Mouse (Mus musculus): ENCODE measurements around the gene Fnbp1l. TPM values are rescaled to one million over a fixed set of nuclear protein-coding genes. Genes with fewer than 3 reads are reported as not detected.

Gene Fnbp1l
- polyA plus RNA-seq, 1 experiment from 2014 or later = 295 TPM

DNA sequence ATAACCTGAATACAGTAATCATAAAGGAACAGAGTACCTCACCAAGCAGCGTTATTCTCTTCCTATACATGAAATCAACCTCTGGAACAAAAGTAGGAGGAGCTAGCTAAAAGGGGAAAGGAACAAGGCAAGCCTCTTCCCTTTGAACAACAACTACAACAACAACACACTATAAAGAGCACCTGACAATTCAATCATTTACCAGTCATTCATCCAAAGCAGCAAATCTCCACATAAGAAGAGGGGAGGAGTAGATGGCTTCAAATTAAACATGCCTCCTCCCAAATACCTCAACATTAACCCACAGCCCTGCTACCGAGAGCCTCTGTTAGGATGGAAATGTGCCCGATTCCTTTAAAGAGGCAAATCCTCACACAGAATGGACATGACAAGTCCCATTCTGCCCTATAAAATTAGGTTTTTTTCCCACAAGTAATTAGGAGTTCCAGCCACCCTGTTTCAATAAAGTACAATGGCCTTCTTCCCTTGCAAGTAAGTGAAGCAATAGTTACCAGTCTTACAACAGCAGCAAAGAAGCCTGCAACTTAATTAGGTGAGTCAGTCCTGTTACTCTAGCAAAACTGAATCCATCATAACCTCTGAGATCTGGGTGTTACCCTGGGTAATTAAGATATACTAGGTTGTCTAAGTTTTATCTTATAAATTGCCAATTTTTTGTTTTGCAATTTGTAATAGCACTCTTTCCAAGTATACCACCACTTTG, 32.4 kb downstream of the Fnbp1l start:
- Histone ChIP-seq H3K4me3 (replicated peaks; ENCODE audit: low read length) (no peak overlapping the region), H3K36me3 (ENCODE audit: control insufficient read depth, insufficient read depth) (peaks cover 7% of the 10 kb centered on the region; the same call in 1 of the 2 replicates), H3K4me2 (ENCODE audit: low read length) (no peak overlapping the region), H3K9me3 (ENCODE audit: control insufficient read depth, low read length) (no peaks in the 10 kb centered on the region), H3K27ac (ENCODE audit: low read length) (no peak overlapping the region), H3K27me3 (replicated peaks; ENCODE audit: control insufficient read depth, insufficient read depth, low read length) (no peaks in the 10 kb centered on the region), H3K4me1 (replicated peaks; ENCODE audit: control insufficient read depth, insufficient read depth, low read length) (peaks cover 13% of the 10 kb centered on the region), H3K9ac (replicated peaks; ENCODE audit: low read depth, low read length) (no peak overlapping the region)
- 13% methylated on average over 3 of the region's 3 CpGs for WGBS
- 0 out of 2 replicates have a peak, but pooled peaks have one; percentile 28 for ATAC-seq

DNA sequence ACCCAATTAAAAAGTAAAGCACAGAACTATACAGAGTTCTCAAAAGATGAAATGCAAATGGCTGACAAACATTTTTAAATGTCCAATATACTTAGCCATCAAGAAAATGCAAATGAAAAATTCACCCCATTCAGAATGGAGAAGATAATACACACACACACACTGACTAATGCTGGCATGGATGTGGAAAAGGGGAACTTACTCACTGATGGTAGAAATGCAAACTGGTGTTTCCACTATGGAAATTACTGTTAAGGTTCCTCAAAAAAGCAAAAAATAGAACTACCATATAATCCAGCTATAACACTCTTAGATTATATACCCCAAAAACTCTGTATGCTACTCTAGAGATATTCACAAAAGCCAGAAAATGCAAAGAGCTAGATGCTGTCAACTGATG, 42.2 kb downstream of the Fnbp1l start:
- Histone ChIP-seq H3K4me3 (replicated peaks; ENCODE audit: low read length) (no peak overlapping the region), H3K4me2 (ENCODE audit: low read length) (no peak overlapping the region), H3K27me3 (replicated peaks; ENCODE audit: control insufficient read depth, insufficient read depth, low read length) (no peaks in the 10 kb centered on the region), H3K36me3 (ENCODE audit: control insufficient read depth, insufficient read depth) (0 out of 2 replicates have a peak, but pooled peaks cover 3% of the 10 kb centered on the region), H3K9ac (replicated peaks; ENCODE audit: low read depth, low read length) (no peak overlapping the region), H3K4me1 (replicated peaks; ENCODE audit: control insufficient read depth, insufficient read depth, low read length) (peaks cover 6% of the 10 kb centered on the region), H3K27ac (ENCODE audit: low read length) (no peak overlapping the region), H3K9me3 (ENCODE audit: control insufficient read depth, low read length) (no peaks in the 10 kb centered on the region)
- no peak for ATAC-seq

DNA sequence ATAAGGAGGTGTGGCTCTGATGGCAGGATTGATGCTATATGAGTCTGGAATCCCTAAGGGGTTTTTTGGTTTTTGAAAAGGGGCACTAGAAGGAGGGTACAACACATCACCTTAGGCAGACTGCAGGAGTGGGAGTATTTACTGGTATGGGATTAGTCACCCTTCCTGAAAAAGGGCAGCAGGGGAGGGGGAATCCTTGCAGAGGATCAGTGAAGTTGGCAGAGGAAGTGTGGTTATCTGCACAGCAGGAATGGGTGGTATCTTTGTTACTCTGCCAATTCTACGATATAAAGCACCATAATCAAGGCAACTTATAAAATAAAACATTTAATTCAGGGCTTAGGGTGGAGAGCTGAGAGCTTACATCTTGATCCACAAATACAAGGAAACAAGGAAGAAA, 44.6 kb downstream of the Fnbp1l start:
- 0 out of 2 replicates have a peak, but pooled peaks cover 3% of the 10 kb centered on the region for H3K36me3 ChIP-seq (ENCODE audit: control insufficient read depth, insufficient read depth)
- H3K4me1 ChIP-seq (replicated peaks; ENCODE audit: control insufficient read depth, insufficient read depth, low read length) = peaks cover 6% of the 10 kb centered on the region
- H3K4me2 ChIP-seq (ENCODE audit: low read length) = no peak overlapping the region
- no peaks in the 10 kb centered on the region for H3K9me3 ChIP-seq (ENCODE audit: control insufficient read depth, low read length)
- H3K9ac ChIP-seq (replicated peaks; ENCODE audit: low read depth, low read length) = no peak overlapping the region
- no peak overlapping the region for H3K4me3 ChIP-seq (replicated peaks; ENCODE audit: low read length)
- WGBS = 75% methylated on average over 1 of the region's 1 CpGs
- no peaks in the 10 kb centered on the region for H3K27me3 ChIP-seq (replicated peaks; ENCODE audit: control insufficient read depth, insufficient read depth, low read length)
- no peak overlapping the region for H3K27ac ChIP-seq (ENCODE audit: low read length)
- no peak for ATAC-seq

DNA sequence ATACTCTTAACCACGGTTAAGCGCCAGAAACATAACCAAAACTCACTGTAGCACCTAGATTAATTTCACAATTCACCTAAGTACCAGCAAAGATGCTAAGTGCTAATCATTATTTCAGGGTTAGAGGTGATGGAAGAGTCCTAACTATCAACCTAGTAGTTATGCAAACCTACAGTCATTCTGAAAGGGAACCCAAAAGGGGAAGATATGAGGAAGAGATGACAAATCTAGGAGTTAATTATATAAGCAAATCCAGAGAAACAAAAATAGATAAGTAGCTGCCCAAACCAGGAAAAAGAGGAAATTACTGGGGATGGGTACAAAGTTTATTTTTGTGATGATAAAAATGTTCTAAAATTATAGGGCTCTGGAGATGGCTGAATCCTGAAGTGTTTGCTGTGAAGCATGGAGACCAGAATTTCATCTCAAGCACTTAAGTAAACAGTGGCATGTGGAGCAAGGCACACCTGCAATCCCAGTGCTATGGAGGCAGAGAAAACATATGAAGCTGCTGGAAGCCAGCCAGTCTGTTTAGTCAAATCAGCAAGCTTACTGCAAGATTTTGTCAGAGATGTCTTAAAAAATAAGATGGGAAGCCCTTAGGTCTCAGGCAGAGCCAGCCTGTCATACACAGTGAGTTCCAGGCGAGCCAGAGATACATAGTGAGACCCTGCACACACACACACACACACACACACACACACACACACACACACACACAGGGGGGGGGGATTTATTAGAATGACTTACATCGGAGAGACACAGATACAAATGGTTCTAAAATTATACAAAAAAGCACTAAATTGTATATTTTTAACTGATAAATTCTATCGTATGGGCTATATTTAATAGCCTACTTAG, 45.9 kb downstream of the Fnbp1l start:
- Histone ChIP-seq H3K4me2 (ENCODE audit: low read length) (no peak overlapping the region), H3K4me1 (replicated peaks; ENCODE audit: control insufficient read depth, insufficient read depth, low read length) (peaks cover 6% of the 10 kb centered on the region), H3K9me3 (ENCODE audit: control insufficient read depth, low read length) (no peaks in the 10 kb centered on the region), H3K27me3 (replicated peaks; ENCODE audit: control insufficient read depth, insufficient read depth, low read length) (no peaks in the 10 kb centered on the region), H3K36me3 (ENCODE audit: control insufficient read depth, insufficient read depth) (0 out of 2 replicates have a peak, but pooled peaks cover 3% of the 10 kb centered on the region), H3K9ac (replicated peaks; ENCODE audit: low read depth, low read length) (no peak overlapping the region), H3K4me3 (replicated peaks; ENCODE audit: low read length) (no peak overlapping the region), H3K27ac (ENCODE audit: low read length) (no peak overlapping the region)
- WGBS = 85% methylated on average over 5 of the region's 5 CpGs
- ATAC-seq = peak; percentile 65

DNA sequence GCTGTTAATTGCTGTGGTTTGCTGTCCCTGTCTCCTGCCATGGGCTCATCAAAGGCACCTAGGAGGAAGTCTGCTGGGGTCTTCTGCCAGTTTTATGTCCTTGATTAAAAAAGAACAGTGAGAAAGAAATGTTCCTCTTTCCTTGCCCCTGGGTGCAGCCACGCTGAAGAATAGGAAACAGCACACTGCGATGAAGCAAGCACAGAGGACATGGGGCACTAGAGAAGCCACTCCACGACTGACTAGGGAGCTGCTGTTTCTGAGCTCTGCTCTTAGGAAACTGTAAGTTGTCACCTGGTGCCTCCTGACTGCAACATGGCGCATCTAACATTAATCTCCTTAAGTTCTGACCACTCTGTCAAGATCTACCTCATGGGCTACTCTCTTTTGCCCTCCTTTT, 53.0 kb downstream of the Fnbp1l start:
- no peak overlapping the region for H3K4me2 ChIP-seq (ENCODE audit: low read length)
- H3K27ac ChIP-seq (ENCODE audit: low read length) = no peak overlapping the region
- ATAC-seq = no peak
- H3K9me3 ChIP-seq (ENCODE audit: control insufficient read depth, low read length) = no peaks in the 10 kb centered on the region
- no peaks in the 10 kb centered on the region for H3K27me3 ChIP-seq (replicated peaks; ENCODE audit: control insufficient read depth, insufficient read depth, low read length)
- no peak overlapping the region for H3K4me3 ChIP-seq (replicated peaks; ENCODE audit: low read length)
- H3K9ac ChIP-seq (replicated peaks; ENCODE audit: low read depth, low read length) = no peak overlapping the region
- H3K36me3 ChIP-seq (ENCODE audit: control insufficient read depth, insufficient read depth) = peaks cover 16% of the 10 kb centered on the region
- WGBS = 75% methylated on average over 4 of the region's 4 CpGs
- H3K4me1 ChIP-seq (replicated peaks; ENCODE audit: control insufficient read depth, insufficient read depth, low read length) = no peaks in the 10 kb centered on the region

DNA sequence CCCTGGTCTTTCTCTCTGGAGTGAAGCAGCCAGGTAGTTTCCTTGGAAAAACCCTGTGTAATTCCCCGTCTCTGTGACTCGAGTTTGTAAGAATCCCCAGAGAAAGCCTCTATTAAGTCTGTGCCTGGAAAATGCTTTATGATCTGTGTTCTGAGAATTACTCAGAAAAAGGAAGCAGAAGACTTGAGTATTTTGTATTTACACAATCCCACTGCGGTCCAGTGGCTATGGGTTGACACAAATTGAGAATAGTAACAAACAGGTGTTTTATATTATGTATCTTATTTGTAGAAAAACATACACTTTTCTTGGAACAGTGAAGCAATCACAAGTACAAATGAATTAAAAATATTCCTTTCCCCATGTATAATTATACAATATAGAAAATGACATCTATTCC, 53.4 kb downstream of the Fnbp1l start:
- 84% methylated on average over 3 of the region's 3 CpGs for WGBS
- Histone ChIP-seq H3K4me2 (ENCODE audit: low read length) (no peak overlapping the region), H3K27ac (ENCODE audit: low read length) (no peak overlapping the region), H3K9ac (replicated peaks; ENCODE audit: low read depth, low read length) (no peak overlapping the region), H3K4me1 (replicated peaks; ENCODE audit: control insufficient read depth, insufficient read depth, low read length) (no peaks in the 10 kb centered on the region), H3K9me3 (ENCODE audit: control insufficient read depth, low read length) (no peaks in the 10 kb centered on the region), H3K36me3 (ENCODE audit: control insufficient read depth, insufficient read depth) (peaks cover 16% of the 10 kb centered on the region), H3K27me3 (replicated peaks; ENCODE audit: control insufficient read depth, insufficient read depth, low read length) (no peaks in the 10 kb centered on the region), H3K4me3 (replicated peaks; ENCODE audit: low read length) (no peak overlapping the region)
- ATAC-seq = no peak

DNA sequence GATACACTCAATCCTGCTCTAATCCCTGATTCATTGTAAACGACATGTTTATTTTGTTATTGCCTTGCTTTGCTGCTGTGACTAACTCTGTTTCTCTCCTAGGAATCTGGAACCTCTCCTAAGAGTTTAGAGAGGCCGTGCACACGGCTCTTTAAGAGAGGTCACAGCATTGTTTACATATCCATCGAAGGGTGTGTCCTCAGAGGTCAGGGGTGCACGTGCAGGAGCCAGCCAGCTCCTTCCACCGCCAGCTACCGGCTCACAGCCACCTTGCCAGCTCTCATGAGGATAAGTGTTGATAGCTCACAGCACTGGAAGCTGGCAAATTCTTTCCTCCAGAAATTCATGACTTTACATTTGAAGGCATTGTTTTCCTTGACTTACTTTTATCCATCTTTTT, 54.2 kb downstream of the Fnbp1l start:
- Histone ChIP-seq H3K27ac (ENCODE audit: low read length) (no peak overlapping the region), H3K4me3 (replicated peaks; ENCODE audit: low read length) (no peak overlapping the region), H3K9me3 (ENCODE audit: control insufficient read depth, low read length) (no peaks in the 10 kb centered on the region), H3K4me2 (ENCODE audit: low read length) (no peak overlapping the region), H3K36me3 (ENCODE audit: control insufficient read depth, insufficient read depth) (peaks cover 19% of the 10 kb centered on the region), H3K9ac (replicated peaks; ENCODE audit: low read depth, low read length) (no peak overlapping the region), H3K4me1 (replicated peaks; ENCODE audit: control insufficient read depth, insufficient read depth, low read length) (no peaks in the 10 kb centered on the region), H3K27me3 (replicated peaks; ENCODE audit: control insufficient read depth, insufficient read depth, low read length) (no peaks in the 10 kb centered on the region)
- WGBS = 66% methylated on average over 7 of the region's 7 CpGs
- no peak for ATAC-seq

DNA sequence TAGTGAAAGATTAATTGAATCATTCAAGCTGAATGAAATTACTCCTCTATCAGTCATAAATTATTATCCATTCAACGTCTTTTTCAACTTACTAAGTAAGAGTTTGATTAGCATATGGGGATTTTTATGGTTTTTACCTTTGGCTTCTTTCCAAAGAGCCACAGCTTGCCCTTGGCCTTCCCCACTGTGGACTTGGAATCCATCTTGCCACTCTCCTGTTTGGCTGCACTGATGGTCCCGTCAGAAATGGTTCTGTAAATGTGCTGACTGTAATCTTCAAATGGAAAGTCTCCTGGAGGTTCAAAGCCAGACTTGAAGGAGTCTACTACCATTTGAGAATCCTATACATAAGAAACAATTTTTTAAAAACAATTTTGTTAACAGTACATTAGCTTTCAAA, 61.7 kb downstream of the Fnbp1l start:
- 43% methylated on average over 2 of the region's 2 CpGs for WGBS
- no peak overlapping the region for H3K4me2 ChIP-seq (ENCODE audit: low read length)
- no peaks in the 10 kb centered on the region for H3K27me3 ChIP-seq (replicated peaks; ENCODE audit: control insufficient read depth, insufficient read depth, low read length)

DNA sequence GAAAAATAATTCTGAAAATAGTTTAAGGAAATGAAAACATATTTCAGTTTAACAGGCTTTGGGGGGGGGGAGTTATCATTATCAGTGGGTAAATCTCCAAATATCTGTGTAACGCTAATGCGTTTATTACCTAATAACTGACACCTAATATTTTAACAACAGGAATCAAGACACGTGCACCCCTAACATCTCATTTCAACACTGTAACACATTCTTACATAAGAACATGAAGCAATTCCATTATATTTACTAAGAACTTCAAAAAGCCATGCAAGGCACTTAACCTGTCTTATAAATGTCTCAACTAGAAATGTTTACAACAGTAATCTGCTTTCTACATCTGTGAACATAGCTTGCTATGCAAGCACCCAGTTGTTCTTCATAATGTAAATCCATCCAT, 68.3 kb downstream of the Fnbp1l start:
- Histone ChIP-seq H3K27me3 (replicated peaks; ENCODE audit: control insufficient read depth, insufficient read depth, low read length) (no peaks in the 10 kb centered on the region), H3K36me3 (ENCODE audit: control insufficient read depth, insufficient read depth) (no peaks in the 10 kb centered on the region), H3K4me2 (ENCODE audit: low read length) (no peak overlapping the region), H3K9me3 (ENCODE audit: control insufficient read depth, low read length) (no peaks in the 10 kb centered on the region), H3K27ac (ENCODE audit: low read length) (no peak overlapping the region), H3K9ac (replicated peaks; ENCODE audit: low read depth, low read length) (no peak overlapping the region), H3K4me1 (replicated peaks; ENCODE audit: control insufficient read depth, insufficient read depth, low read length) (no peaks in the 10 kb centered on the region), H3K4me3 (replicated peaks; ENCODE audit: low read length) (no peak overlapping the region)
- 96% methylated on average over 3 of the region's 3 CpGs for WGBS
- ATAC-seq = no peak

More for the DNA sequence above, 61.7 kb downstream of the Fnbp1l start:
- Histone ChIP-seq H3K4me3 (replicated peaks; ENCODE audit: low read length) (no peak overlapping the region), H3K9me3 (ENCODE audit: control insufficient read depth, low read length) (no peaks in the 10 kb centered on the region), H3K27ac (ENCODE audit: low read length) (no peak overlapping the region), H3K4me1 (replicated peaks; ENCODE audit: control insufficient read depth, insufficient read depth, low read length) (no peaks in the 10 kb centered on the region), H3K9ac (replicated peaks; ENCODE audit: low read depth, low read length) (no peak overlapping the region), H3K36me3 (ENCODE audit: control insufficient read depth, insufficient read depth) (peaks cover 8% of the 10 kb centered on the region; the same call in 1 of the 2 replicates)
- no peak for ATAC-seq
